Mouse (Mus musculus) G1E (cell line): ENCODE results near the gene Acss3. TPM values are rescaled to one million over a fixed set of nuclear protein-coding genes. Genes with fewer than 3 reads are reported as not detected.

Experiments used
- ATAC-seq: 2 replicates; pipeline ENCODE4 v1.8.0; 2016; ENCODE audit warnings: mild to moderate bottlenecking; ENCODE audit not compliant: insufficient number of reproducible peaks, poor library complexity, low FRiP score, severe bottlenecking; ENCODE audit errors: extremely low read depth
- DNase-seq: peaks from one replicate; pipeline ENCODE4 v3.0.0; 2012; ENCODE audit warnings: low spot score
- H3K27me3 ChIP-seq: 2 replicates; pipeline ENCODE4 v1.6.1; 2012; ENCODE audit warnings: mild to moderate bottlenecking, low read length, inconsistent platforms; ENCODE audit not compliant: insufficient read depth
- H3K36me3 ChIP-seq: replicated peaks from 2 replicates; pipeline ENCODE3; 2012; ENCODE audit warnings: mild to moderate bottlenecking, inconsistent platforms
- H3K4me1 ChIP-seq: 2 replicates; pipeline ENCODE4 v1.6.1; 2012; ENCODE audit warnings: low read depth, low read length, inconsistent platforms, mixed read lengths; ENCODE audit not compliant: insufficient read depth
- H3K4me3 ChIP-seq: 2 replicates; pipeline ENCODE4 v1.5.1; 2012; ENCODE audit warnings: low read depth, mild to moderate bottlenecking, inconsistent platforms, low read length, moderate library complexity, mixed read lengths
- H3K9me3 ChIP-seq: replicated peaks from 2 replicates; pipeline ENCODE4 v1.6.1; 2012; ENCODE audit warnings: inconsistent platforms
- CTCF ChIP-seq: IDR thresholded peaks from 2 replicates; pipeline ENCODE4 v1.5.1; 2012; ENCODE audit warnings: low read depth, low read length, inconsistent platforms, mixed read lengths
- GATA1 ChIP-seq: IDR thresholded peaks from 2 replicates; pipeline ENCODE4 v1.6.1; 2012; ENCODE audit warnings: borderline replicate concordance, low read length, inconsistent platforms, mixed read lengths
- GATA2 ChIP-seq: IDR thresholded peaks from 2 replicates; pipeline ENCODE4 v1.6.1; 2012; ENCODE audit warnings: low read depth, low read length, inconsistent platforms, borderline replicate concordance
- POLR2AphosphoS5 ChIP-seq: IDR thresholded peaks from 2 replicates; pipeline ENCODE4 v1.6.1; 2012; ENCODE audit warnings: low read depth, low read length, inconsistent platforms; ENCODE audit not compliant: insufficient replicate concordance
- TAL1 ChIP-seq: conservative IDR thresholded peaks from 2 replicates; pipeline ENCODE4 v1.6.1; 2012; ENCODE audit warnings: low read depth, low read length, inconsistent platforms, mixed read lengths
- polyA plus RNA-seq: library from polyadenylated mRNA; stranded (reverse); fragments of >175 nt; gene quantifications from 2 replicates; pipeline ENCODE4 v1.2.3, GENCODE M21; 2012
- total RNA-seq, 2 experiments: library from RNA; stranded (forward) in 1 of 2; stranded (reverse) in 1 of 2; fragments of 200-1000 nt in 1 of 2; fragments of >200 nt in 1 of 2; fragmentation: Nextera tagmentation in 1 of 2; gene quantifications; 2 replicates each; pipeline ENCODE4 v1.2.3; 2014 to 2017

Acss3 gene
- total and polyA plus RNA-seq, 3 experiments = 0.16 TPM; not detected in 2

DNA sequence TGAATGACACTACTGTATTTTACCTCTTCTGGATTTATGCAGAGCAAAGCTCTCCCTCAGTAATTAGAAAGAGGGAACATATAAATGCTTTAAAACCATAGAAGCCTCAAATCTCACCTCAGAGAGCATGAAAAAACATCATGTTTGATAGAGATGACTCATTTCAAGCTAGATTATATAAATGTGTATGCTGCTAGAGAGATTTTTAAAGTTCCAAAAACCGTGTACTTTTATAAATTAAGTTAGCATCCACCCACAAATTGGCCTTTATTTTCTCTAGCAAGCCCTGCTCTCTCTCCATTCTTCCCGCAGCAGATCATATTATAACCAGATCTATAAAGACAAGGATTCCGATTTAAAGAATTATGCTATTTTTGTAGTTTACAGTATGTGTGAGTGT is 164.4 kb downstream of the Acss3 start:
- Histone ChIP-seq H3K27me3 (no peaks in the 10 kb centered on the region), H3K36me3 (no peaks in the 10 kb centered on the region), H3K4me3 (no peak overlapping the region), H3K4me1 (no peaks in the 10 kb centered on the region), H3K9me3 (peaks cover 13% of the 10 kb centered on the region)
- TF ChIP-seq GATA2 = no peak
- no peak for TF ChIP-seq POLR2AphosphoS5
- TF ChIP-seq TAL1 = no peak
- ATAC-seq (no peak), DNase-seq (no peak)

DNA sequence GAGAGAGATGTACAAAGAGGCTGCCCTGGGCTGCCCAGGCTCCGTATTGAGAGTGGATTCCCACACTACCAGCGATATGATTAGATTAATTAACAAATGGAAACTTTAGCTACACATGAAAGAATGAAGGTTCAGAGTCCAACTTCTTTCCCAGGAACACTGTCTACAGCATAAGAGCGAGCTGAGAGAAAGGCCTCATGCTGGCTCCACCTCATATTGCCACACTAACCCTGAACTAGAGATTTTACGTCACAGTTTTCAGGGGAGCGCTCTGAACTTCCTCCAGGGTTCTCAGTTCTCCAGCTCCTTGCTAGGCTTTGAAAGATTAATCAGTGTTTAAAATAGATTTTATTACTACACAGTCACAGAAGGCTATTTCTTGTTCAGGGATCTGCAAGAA is 182.1 kb downstream of the Acss3 start:
- no peak for TF ChIP-seq POLR2AphosphoS5
- no peak for TF ChIP-seq GATA2
- no peak for TF ChIP-seq CTCF
- TF ChIP-seq TAL1 = no peak
- TF ChIP-seq GATA1 = no peak
- H3K4me3 ChIP-seq = no peak overlapping the region
- ATAC-seq = no peak
- no peaks in the 10 kb centered on the region for H3K36me3 ChIP-seq
- peaks cover 4% of the 10 kb centered on the region; the same call in 1 of the 2 replicates for H3K9me3 ChIP-seq
- H3K27me3 ChIP-seq = no peaks in the 10 kb centered on the region
- no peaks in the 10 kb centered on the region for H3K4me1 ChIP-seq
- DNase-seq = no peak

DNA sequence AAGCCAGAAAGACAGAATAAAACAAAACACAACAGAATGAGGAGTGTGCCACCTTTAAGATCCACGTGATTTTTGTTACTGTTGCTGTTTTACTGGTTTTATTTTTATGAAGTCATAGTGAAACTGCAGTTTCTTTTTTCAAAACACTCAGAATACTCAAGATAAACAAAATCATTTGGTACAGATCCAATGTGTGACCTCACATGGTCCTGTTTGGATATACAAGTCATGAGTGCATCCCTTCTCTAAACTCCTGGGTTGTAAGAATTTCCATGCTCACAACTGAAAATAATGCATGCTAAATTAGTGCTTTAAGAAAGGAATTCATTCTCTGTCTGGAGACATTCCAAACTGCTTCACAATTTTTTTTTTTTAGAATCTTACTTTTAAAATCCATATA is 184.0 kb downstream of the Acss3 start:
- Histone ChIP-seq H3K27me3 (no peaks in the 10 kb centered on the region), H3K9me3 (peaks cover 4% of the 10 kb centered on the region; the same call in 1 of the 2 replicates), H3K36me3 (no peaks in the 10 kb centered on the region), H3K4me3 (no peak overlapping the region), H3K4me1 (no peaks in the 10 kb centered on the region)
- ATAC-seq (no peak), DNase-seq (no peak)
- TF ChIP-seq GATA2 = no peak
- no peak for TF ChIP-seq POLR2AphosphoS5
- no peak for TF ChIP-seq TAL1
- TF ChIP-seq CTCF = no peak
- TF ChIP-seq GATA1 = no peak

DNA sequence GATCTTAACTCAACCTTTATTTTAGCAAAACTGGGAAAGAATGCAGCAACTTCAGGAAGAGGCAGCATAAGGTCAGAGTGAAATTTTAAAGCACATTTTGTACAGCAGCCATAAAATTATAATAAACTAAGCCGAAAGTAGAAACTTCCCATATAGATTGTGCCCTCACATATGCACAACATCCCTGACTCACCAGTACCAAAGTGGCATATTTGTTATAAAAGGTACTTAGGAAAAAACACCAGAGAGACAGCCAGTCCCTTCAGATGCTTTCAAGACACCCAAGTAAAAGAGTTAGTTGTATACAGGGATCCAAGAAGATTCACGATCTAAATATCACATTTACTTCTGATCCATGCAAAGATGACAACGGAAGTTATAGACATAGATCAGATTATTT is 184.6 kb downstream of the Acss3 start:
- no peaks in the 10 kb centered on the region for H3K4me1 ChIP-seq
- H3K9me3 ChIP-seq = peaks cover 4% of the 10 kb centered on the region; the same call in 1 of the 2 replicates
- DNase-seq (no peak), ATAC-seq (no peak)
- H3K27me3 ChIP-seq = no peaks in the 10 kb centered on the region
- no peak overlapping the region for H3K4me3 ChIP-seq
- TF ChIP-seq TAL1 (no peak), POLR2AphosphoS5 (no peak), GATA2 (no peak), GATA1 (no peak), CTCF (no peak)
- no peaks in the 10 kb centered on the region for H3K36me3 ChIP-seq

DNA sequence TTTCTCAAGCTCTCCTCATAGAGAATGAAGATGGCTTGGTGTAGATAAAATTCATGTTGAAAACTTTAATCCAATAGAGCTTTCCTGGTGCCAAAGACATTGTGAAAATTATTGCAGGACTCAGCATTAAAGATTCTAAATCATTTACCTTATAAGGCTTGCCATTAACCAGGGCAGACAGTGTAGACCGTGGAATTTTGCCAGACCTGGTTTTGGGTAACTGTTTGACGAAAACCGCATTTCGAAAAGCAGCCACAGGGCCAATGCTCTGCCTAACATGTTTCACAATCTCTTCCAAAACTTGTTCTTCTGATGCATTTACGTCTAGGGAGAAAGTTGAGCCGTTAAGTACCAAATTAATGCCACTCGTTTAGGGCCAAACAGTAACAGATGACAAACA is 186.5 kb downstream of the Acss3 start:
- no peaks in the 10 kb centered on the region for H3K27me3 ChIP-seq
- no peaks in the 10 kb centered on the region for H3K4me1 ChIP-seq
- ATAC-seq (no peak), DNase-seq (no peak)
- H3K36me3 ChIP-seq = no peaks in the 10 kb centered on the region
- peaks cover 6% of the 10 kb centered on the region; the same call in 1 of the 2 replicates for H3K9me3 ChIP-seq
- H3K4me3 ChIP-seq = no peak overlapping the region
- TF ChIP-seq CTCF = no peak
- no peak for TF ChIP-seq TAL1
- TF ChIP-seq GATA1 = no peak
- no peak for TF ChIP-seq GATA2
- TF ChIP-seq POLR2AphosphoS5 = no peak

DNA sequence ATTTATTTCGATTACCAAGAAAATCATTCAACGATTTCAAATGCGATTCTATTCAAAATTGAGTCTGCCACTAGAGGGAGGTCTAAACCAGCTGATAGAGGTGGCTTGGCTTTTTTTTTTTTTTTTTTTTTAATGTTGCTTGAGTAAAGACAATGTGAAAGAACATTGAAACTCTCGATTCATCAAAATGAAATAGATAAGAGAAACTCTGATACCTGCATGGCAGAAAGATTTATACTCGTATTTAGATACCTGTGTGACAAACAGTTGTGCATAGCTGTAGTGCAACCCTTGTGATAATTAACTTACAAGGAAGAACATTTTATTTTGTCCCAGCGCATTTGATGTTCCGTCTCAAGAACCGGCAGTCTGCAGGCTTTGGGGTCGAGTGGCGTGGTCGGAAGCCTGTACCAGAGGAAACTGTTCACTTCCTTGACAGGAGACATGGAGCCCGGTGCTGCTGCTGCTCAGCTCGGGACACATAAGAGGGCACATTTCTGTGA is 190.8 kb downstream of the Acss3 start:
- ATAC-seq = no peak
- no peak for TF ChIP-seq GATA2
- TF ChIP-seq POLR2AphosphoS5 = no peak
- TF ChIP-seq CTCF = no peak
- TF ChIP-seq TAL1 = no peak
- TF ChIP-seq GATA1 = no peak
- Histone ChIP-seq H3K27me3 (no peaks in the 10 kb centered on the region), H3K9me3 (peaks cover 8% of the 10 kb centered on the region; the same call in 1 of the 2 replicates), H3K4me1 (no peaks in the 10 kb centered on the region), H3K36me3 (no peaks in the 10 kb centered on the region), H3K4me3 (no peak overlapping the region)
- DNase-seq = no peak
